Mouse (Mus musculus) neural tube, embryonic 11.5 days (tissue): ENCODE data around the gene Nfam1. TPM values are rescaled to one million over a fixed set of nuclear protein-coding genes. Genes with fewer than 3 reads are reported as not detected.
"Not testable (repeated sequence)": the region's sequence is repeated elsewhere in the genome, so short reads cannot be mapped to it uniquely, and the experiment has no call there.

Experiments
- ATAC-seq: fragments of 200-750 bp; cut with Nextera tagmentation; 2 replicates; pipeline ENCODE4 v1.8.0; 2017; ENCODE audit warnings: moderate number of reproducible peaks, mild to moderate bottlenecking, moderate TSS enrichment, moderate library complexity; ENCODE audit not compliant: insufficient read depth, low FRiP score, low TSS enrichment
- DNase-seq: peaks from one replicate; pipeline ENCODE4 v3.0.0-alpha.2; 2015; ENCODE audit warnings: low spot score
- H3K27ac ChIP-seq: fragments of 300-500 bp; sonication (generic); 2 replicates; pipeline ENCODE4 v1.5.1; 2014; ENCODE audit warnings: low read depth, mild to moderate bottlenecking, low read length
- H3K27me3 ChIP-seq: fragments of 300-500 bp; sonication (generic); 2 replicates; pipeline ENCODE4 v1.6.1; 2014; ENCODE audit warnings: mild to moderate bottlenecking, low read length, mixed read lengths; ENCODE audit not compliant: control insufficient read depth, insufficient read depth
- H3K36me3 ChIP-seq: fragments of 300-500 bp; sonication (generic); 2 replicates; pipeline ENCODE4 v1.6.1; 2014; ENCODE audit warnings: mild to moderate bottlenecking, low read length, moderate library complexity, mixed read lengths; ENCODE audit not compliant: control insufficient read depth, insufficient read depth
- H3K4me1 ChIP-seq: fragments of 300-500 bp; sonication (generic); 2 replicates; pipeline ENCODE4 v1.6.1; 2014; ENCODE audit warnings: low read length, mixed read lengths; ENCODE audit not compliant: control insufficient read depth, insufficient read depth
- H3K4me2 ChIP-seq: fragments of 300-500 bp; sonication (generic); 2 replicates; pipeline ENCODE4 v1.6.1; 2014; ENCODE audit warnings: low read depth, mild to moderate bottlenecking, moderate library complexity
- H3K4me3 ChIP-seq: fragments of 300-500 bp; sonication (generic); 2 replicates; pipeline ENCODE4 v1.5.1; 2014; ENCODE audit warnings: low read depth, low read length
- H3K9ac ChIP-seq: fragments of 300-500 bp; sonication (generic); 2 replicates; pipeline ENCODE4 v1.6.1; 2014; ENCODE audit warnings: mild to moderate bottlenecking, low read length
- H3K9me3 ChIP-seq: fragments of 300-500 bp; sonication (generic); 2 replicates; pipeline ENCODE4 v1.6.1; 2016; ENCODE audit warnings: low read length; ENCODE audit not compliant: control insufficient read depth
- WGBS: fragments of 180-500 bp; shearing (Covaris S2); extraction: QIAGEN DNeasy Blood & Tissue Kit; methylation state at CpG from one replicate; pipeline ENCODE4 v1.1.7; 2014; 5-methylcytosine and 5-hydroxymethylcytosine counted together
- polyA plus RNA-seq: library from polyadenylated mRNA; unstranded; fragments of >200 nt; fragmentation: Nextera tagmentation; extraction: Ambion mirVana; gene quantifications from 2 replicates; pipeline ENCODE4 v1.2.1, GENCODE M21; 2014

Gene Nfam1
- 3.0 and 3.7 TPM in 2 replicates for polyA plus RNA-seq

DNA sequence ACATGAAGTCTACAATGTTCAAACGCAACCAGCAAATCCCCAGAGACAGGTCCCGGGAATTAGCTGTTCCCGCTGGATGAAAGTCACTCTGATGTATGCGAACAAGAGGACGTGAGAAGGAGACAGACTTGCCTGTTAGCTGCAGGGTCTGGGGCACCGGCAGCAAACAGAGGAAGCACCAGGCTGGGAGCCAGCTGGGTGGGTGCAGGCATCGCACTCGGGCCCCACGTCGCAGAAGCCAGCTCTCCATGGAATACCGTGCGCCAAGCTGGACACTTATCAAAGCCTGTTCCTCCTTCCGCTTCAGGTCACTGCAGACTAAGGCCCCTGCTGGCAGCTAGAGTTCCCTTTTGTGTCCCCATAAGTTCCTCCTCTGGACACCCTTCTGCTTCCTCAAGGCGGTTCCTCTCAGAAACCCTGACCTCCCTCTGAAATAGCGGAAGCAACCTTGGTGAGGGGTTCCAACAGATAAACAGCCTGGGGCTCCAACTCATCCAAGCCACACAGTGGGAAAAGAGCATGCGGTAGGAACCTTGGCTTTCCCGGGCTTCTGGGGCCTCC, at the start of gene Nfam1:
Gene Nfam1 (minus strand): TSS at position 326 of the 561 bp plus-strand sequence.
- 42% methylated on average over 17 of the region's 17 CpGs for WGBS
- ATAC-seq (no peak), DNase-seq (peak; percentile 17)
- no peak within 1 kb of the TSS for H3K4me2 ChIP-seq
- H3K4me3 ChIP-seq, result no peak within 1 kb of the TSS
- peaks cover 4% of the 10 kb centered on the region; the same call in 1 of the 2 replicates for H3K27me3 ChIP-seq
- no peaks in the 10 kb centered on the region for H3K36me3 ChIP-seq
- no peak within 1 kb of the TSS for H3K27ac ChIP-seq
- H3K4me1 ChIP-seq, result peaks cover 21% of the 10 kb centered on the region
- H3K9me3 ChIP-seq, result no peaks in the 10 kb centered on the region
- H3K9ac ChIP-seq, result no peak within 1 kb of the TSS

DNA sequence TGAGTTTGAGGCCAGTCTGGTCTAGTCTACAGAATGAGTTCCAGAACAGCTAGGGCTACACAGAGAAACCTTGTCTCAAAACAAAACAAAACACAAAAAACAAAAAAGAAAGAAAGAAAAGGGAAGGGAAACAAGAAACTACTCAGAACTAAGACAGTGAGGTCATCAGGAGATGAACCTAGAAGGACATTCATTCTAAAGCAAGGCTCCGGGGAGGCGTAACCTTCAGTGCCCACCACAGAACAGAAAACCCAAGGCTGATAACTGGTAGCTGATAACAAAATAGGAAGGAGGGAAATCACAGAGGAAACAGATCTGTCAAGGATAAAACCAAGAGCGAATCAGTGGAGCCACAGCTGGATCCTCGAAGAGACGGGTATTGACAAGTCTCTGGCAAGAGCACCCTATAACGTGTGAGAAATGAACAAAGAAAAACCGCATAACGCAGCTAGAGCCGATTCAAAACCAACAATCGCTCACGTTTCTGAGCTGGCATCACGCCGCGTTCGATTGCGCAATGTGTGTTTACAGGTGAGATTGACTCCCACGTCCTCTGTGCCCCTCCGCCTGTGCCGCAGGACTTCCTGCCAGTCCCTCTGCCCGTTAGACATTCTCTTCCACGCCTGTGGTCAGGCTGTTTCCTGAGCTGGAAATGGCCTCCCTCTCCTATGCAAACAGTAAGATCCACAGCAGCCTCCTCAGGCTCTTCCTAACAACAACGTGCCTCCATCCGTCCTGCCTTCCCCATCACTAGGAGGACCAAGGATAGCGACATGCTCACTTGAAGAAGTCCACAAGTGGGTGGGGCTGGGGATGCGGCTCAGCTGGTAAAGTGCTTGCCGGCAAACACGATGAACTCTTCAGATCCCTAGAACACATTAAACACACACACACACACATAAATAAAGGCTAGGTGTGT, 42.8 kb upstream of the Nfam1 start:
- Histone ChIP-seq H3K4me2 (no peak overlapping the region), H3K9ac (no peak overlapping the region), H3K4me1 (no peaks in the 10 kb centered on the region), H3K9me3 (no peaks in the 10 kb centered on the region), H3K4me3 (no peak overlapping the region), H3K36me3 (no peaks in the 10 kb centered on the region), H3K27ac (no peak overlapping the region), H3K27me3 (no peaks in the 10 kb centered on the region)
- ATAC-seq (no peak), DNase-seq (no peak)
- 67% methylated on average over 27 of the region's 27 CpGs for WGBS

DNA sequence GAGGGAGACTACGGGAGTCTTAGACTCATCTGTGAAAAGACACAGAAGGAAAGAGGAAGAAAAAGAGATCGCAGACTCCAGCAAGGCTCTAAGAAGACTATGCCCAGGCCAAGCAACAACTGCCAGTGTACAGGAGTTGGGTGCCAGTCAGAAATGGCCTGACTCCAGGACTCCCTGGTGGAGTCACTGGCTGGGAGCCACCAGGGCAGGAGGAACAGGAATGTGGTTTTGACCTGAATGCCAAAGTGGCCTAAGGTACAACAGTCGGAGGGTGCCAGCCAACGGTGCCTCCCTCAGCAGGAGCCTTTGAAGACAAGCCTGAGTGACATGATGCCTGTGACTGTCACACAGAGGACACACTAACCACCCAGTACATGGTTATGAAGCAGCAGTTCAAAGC, 41.1 kb upstream of the Nfam1 start:
- DNase-seq (no peak), ATAC-seq (no peak)
- H3K4me3 ChIP-seq, result no peak overlapping the region
- H3K9me3 ChIP-seq, result no peaks in the 10 kb centered on the region
- H3K27me3 ChIP-seq, result no peaks in the 10 kb centered on the region
- WGBS, result 87% methylated on average over 4 of the region's 4 CpGs
- H3K36me3 ChIP-seq, result no peaks in the 10 kb centered on the region
- no peak overlapping the region for H3K4me2 ChIP-seq
- no peak overlapping the region for H3K27ac ChIP-seq
- no peaks in the 10 kb centered on the region for H3K4me1 ChIP-seq
- no peak overlapping the region for H3K9ac ChIP-seq

DNA sequence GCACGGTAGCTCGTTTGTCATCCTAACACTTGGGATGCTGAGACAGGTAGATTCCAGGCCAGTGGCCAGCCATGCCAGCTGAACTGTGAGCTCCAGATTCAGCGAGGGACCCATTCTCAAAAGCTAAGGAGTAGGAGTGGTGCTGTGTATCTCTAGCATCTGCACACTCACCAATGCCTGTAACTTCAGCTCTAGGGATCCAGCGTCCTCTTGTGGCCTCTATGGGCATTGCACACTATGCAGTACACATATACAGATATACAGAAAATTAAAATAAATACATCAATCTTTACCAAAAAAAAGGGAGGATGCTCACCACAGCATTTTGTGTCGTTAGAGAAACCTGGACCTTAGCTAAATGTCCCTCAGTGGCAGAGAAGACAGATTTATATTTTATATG, 38.6 kb upstream of the Nfam1 start:
- 86% methylated on average over 5 of the region's 5 CpGs for WGBS
- no peaks in the 10 kb centered on the region for H3K9me3 ChIP-seq
- H3K4me1 ChIP-seq, result no peaks in the 10 kb centered on the region
- H3K4me3 ChIP-seq, result no peak overlapping the region
- ATAC-seq (no peak), DNase-seq (no peak)
- no peak overlapping the region for H3K4me2 ChIP-seq
- H3K9ac ChIP-seq, result no peak overlapping the region
- H3K27ac ChIP-seq, result no peak overlapping the region
- H3K27me3 ChIP-seq, result no peaks in the 10 kb centered on the region
- H3K36me3 ChIP-seq, result no peaks in the 10 kb centered on the region

DNA sequence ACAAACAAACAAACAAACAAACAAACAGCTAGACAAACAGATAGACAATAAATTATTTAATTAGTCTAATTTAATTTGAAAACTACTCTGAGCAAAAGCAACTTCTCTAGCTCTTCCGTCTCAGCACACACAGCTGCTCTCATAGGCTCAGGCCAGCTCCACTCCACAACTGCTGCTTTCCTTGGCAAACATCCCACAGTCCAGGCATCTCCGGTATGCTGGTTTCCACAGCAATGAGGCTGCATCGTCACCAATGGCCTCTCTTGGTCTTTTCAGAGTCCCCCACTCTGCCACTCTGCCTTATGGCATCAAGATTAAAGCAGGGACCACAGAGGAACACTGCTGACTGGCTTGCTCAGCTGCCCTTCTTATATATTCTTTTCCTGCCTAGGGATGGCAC, 37.8 kb upstream of the Nfam1 start:
- no peaks in the 10 kb centered on the region for H3K36me3 ChIP-seq
- no peaks in the 10 kb centered on the region for H3K27me3 ChIP-seq
- H3K4me3 ChIP-seq, result no peak overlapping the region
- no peaks in the 10 kb centered on the region for H3K4me1 ChIP-seq
- ATAC-seq, result no peak
- no peak overlapping the region for H3K9ac ChIP-seq
- H3K27ac ChIP-seq, result no peak overlapping the region
- no peaks in the 10 kb centered on the region for H3K9me3 ChIP-seq
- 86% methylated on average over 3 of the region's 3 CpGs for WGBS
- no peak for DNase-seq
- no peak overlapping the region for H3K4me2 ChIP-seq

DNA sequence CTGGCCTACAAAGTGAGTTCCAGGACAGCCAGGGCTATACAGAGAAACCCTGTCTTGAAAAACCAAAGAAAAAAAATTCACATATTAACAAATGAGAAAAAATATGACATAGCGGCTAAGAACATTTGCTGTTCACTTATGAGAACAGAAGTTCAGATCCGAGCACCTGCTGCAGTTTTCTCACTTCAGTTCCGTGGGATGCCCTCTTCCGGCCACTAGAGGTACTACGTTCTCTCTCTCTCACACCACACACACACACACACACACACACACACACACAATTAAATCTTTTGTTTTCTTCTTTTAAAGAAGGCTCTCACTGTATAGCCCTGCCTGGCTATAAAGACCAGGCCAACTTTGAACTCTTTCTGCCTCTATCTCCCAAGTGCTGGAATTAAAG, 35.2 kb upstream of the Nfam1 start:
- ATAC-seq, result no peak
- H3K27ac ChIP-seq, result no peak overlapping the region
- no peak for DNase-seq

DNA sequence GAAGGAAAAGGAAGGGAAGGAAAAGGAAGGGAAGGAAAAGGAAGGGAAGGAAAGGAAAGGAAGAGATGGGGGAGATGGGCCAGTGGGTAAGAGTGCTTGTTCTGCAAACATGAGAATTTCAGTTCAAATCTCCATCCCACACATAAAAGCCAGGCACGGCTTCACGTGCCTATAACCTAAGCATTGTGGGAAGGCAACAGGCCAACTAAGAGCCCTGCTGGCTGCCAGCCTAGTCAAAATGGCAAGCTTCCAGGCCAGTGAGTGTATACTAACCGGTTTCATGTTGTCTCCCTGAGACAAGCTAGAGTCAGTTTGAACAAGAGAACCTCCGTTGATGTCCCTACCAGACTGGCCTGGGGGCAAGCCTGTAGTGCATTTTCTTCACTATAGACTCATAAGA, 32.4 kb upstream of the Nfam1 start:
- Histone ChIP-seq H3K9me3 (no peaks in the 10 kb centered on the region), H3K36me3 (no peaks in the 10 kb centered on the region), H3K4me1 (peaks cover 4% of the 10 kb centered on the region), H3K4me2 (no peak overlapping the region), H3K27me3 (no peaks in the 10 kb centered on the region), H3K27ac (no peak overlapping the region), H3K9ac (no peak overlapping the region), H3K4me3 (no peak overlapping the region)
- 92% methylated on average over 4 of the region's 4 CpGs for WGBS
- ATAC-seq (no peak), DNase-seq (no peak)

More for the DNA sequence above, 35.2 kb upstream of the Nfam1 start:
- WGBS, result 99% methylated on average over 5 of the region's 5 CpGs
- Histone ChIP-seq H3K4me1 (no peaks in the 10 kb centered on the region), H3K36me3 (no peaks in the 10 kb centered on the region), H3K9me3 (no peaks in the 10 kb centered on the region), H3K4me2 (no peak overlapping the region), H3K9ac (no peak overlapping the region), H3K27me3 (no peaks in the 10 kb centered on the region), H3K4me3 (no peak overlapping the region)

DNA sequence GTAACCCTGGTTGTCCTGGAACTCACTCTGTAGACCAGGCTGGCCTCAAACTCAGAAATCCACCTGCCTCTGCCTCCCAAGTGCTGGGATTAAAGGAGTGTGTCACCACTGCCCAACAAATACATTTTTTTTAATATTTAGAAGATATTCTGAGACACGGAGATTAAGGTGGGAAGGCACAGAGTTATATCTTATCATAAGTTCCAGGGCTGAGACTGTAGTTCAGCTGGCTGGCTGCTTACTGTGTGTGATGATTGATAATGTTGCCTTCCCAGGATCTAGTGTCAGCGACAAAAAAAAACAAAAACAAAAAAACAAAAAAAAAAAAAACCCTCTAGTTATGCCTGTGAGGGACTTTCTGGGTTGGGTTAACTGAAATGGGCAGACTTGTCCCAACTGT, 29.5 kb upstream of the Nfam1 start:
- 90% methylated on average over 2 of the region's 2 CpGs for whole genome bisulfite sequencing
- DNase-seq, ATAC-seq, H3K9me3 ChIP-seq, H3K4me3 ChIP-seq, H3K27me3 ChIP-seq, H3K36me3 ChIP-seq, H3K4me1 ChIP-seq, H3K9ac ChIP-seq, H3K27ac ChIP-seq, H3K4me2 ChIP-seq: not testable (repeated sequence)

DNA sequence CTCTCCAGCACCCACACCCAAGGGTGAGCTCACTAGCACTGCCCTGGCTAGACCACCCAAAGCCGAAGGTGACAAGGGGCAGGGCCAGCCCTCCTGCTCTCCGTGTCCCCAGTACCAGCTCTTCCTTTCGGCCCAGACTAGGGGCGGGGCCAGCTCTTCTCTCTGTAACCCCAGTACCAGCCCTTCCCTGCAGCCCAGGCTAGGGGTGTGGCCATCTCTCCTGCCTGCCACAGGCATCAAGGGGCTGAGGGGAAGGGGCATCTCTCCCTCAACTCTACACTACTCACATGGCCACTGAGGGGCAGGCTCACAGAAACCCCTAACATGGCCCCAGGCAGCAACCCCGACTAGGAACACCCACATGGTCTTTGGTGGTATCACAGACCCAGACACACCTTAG, 28.6 kb upstream of the Nfam1 start:
- Histone ChIP-seq H3K9me3 (no peaks in the 10 kb centered on the region), H3K27ac (no peak overlapping the region), H3K4me3 (no peak overlapping the region), H3K36me3 (no peaks in the 10 kb centered on the region), H3K4me2 (no peak overlapping the region), H3K4me1 (peaks cover 7% of the 10 kb centered on the region), H3K27me3 (no peaks in the 10 kb centered on the region), H3K9ac (no peak overlapping the region)
- DNase-seq (no peak), ATAC-seq (no peak)
- 10% methylated on average over 5 of the region's 5 CpGs for WGBS
